8 mouse cellular contexts compared by ENCODE assay signal in genomic region chr9:63793731-63794495, GRCm38 (mm10). TPM values are rescaled to one million over a fixed set of nuclear protein-coding genes. Genes with fewer than 3 reads are reported as not detected.
DNase-seq lines count a peak whose midpoint lies in the region.

No protein-coding gene starts in this region.

- peak; percentile 54 to 69 for DNase-seq in adrenal gland, adult 18-20 months (ENCODE audit: low spot score in 2 of 2)
- DNase-seq in fibroblast of lung, adult 2 months (ENCODE audit: low read depth) = peak; percentile 85
- DNase-seq in heart, postnatal 10 days = peak; percentile 81 to 85
- peak; percentile 76 to 82 for DNase-seq in lung, adult 18-20 months
- peak; percentile 75 for DNase-seq in skeletal muscle tissue, adult 2 months (ENCODE audit: low read depth, low spot score)
- DNase-seq in embryo, embryonic 10 days (ENCODE audit: low spot score) = no peak
- no peak for DNase-seq in cerebellum, postnatal 4 days (ENCODE audit: low spot score in 2 of 2)
- DNase-seq in spleen, adult 18-20 months = no peak

- intact Hi-C loops in heart, postnatal 10 days (cut with DNase I) = no loop called here

RNA-seq across cellular contexts. Expression of gene Smad3, which starts 36.1 kb away (rescaled TPM):
- 10 to 100 TPM; 24.6 to 25.2 TPM for total RNA-seq in adrenal gland, adult 18-20 months (2021)
- total RNA-seq in heart, postnatal 10 days (2021) = 10 to 100 TPM; 17.0 to 22.6 TPM

Comparison
In these comparisons a context has a peak if more than half of its experiments do, and no peak if none do; other contexts are left out.
1. DNase-seq: peak in adrenal gland, adult 18-20 months (2 of 2), fibroblast of lung, adult 2 months (single experiment), heart, postnatal 10 days (2 of 2), lung, adult 18-20 months (2 of 2) and skeletal muscle tissue, adult 2 months (single experiment); none in embryo, embryonic 10 days (single experiment), cerebellum, postnatal 4 days (0 of 2) and spleen, adult 18-20 months (0 of 2).